Comparison of ENCODE assay signal across 8 mouse cellular contexts in genomic region chr3:87886004-87886365, GRCm38 (mm10). TPM values are rescaled to one million over a fixed set of nuclear protein-coding genes. Genes with fewer than 3 reads are reported as not detected.
DNase-seq lines count a peak whose midpoint lies in the region; ATAC-seq and TF ChIP-seq lines count a peak whose summit lies in the region.

No protein-coding gene starts in this region.

- H3K4me2 ChIP-seq in intestine, embryonic 16.5 days (ENCODE audit: low read depth, low read length): peak overlapping the region; percentile 49
- H3K4me2 ChIP-seq in midbrain, embryonic 12.5 days (replicated peaks): peak overlapping the region; percentile 47

- DNase-seq in layer of hippocampus, adult 2 months (ENCODE audit: low spot score in 2 of 2): no peak
- no peak for DNase-seq in layer of hippocampus, adult 11-12 months (ENCODE audit: low spot score)
- DNase-seq in retina, embryonic 14.5 days (ENCODE audit: low spot score): no peak
- no peak for DNase-seq in urinary bladder, postnatal 10 days (ENCODE audit: low spot score)

- H3K4me1 ChIP-seq in bone marrow macrophage, adult 2 months (ENCODE audit: control insufficient read depth, insufficient read depth, low read length): peaks cover 13% of the 10 kb centered on the region
- H3K4me1 ChIP-seq in intestine, embryonic 16.5 days (ENCODE audit: control insufficient read depth, insufficient read depth, low read length): peaks cover 17% of the 10 kb centered on the region
- peaks cover 21% of the 10 kb centered on the region for H3K4me1 ChIP-seq in midbrain, embryonic 12.5 days

- peak overlapping the region; percentile 60 for H3K4me3 ChIP-seq in layer of hippocampus, adult 2 months
- peak overlapping the region; percentile 55 for H3K4me3 ChIP-seq in bone marrow macrophage, adult 2 months (ENCODE audit: insufficient read depth, low read length)
- H3K4me3 ChIP-seq in intestine, embryonic 16.5 days (ENCODE audit: low read length): peak overlapping the region; percentile 100
- peak overlapping the region; percentile 99 for H3K4me3 ChIP-seq in midbrain, embryonic 12.5 days

- H3K36me3 ChIP-seq in intestine, embryonic 16.5 days (ENCODE audit: control insufficient read depth, insufficient read depth, low read length): no peaks in the 10 kb centered on the region
- 0 out of 2 replicates have a peak, but pooled peaks cover 5% of the 10 kb centered on the region for H3K36me3 ChIP-seq in midbrain, embryonic 12.5 days

- peak; percentile 31 for ATAC-seq in erythroblast, adult 5-6 weeks (replicated peaks; ENCODE audit: low FRiP score, poor library complexity, severe bottlenecking)
- ATAC-seq in intestine, embryonic 16.5 days: peak; percentile 17
- no peak; the same call in none of the 2 replicates for ATAC-seq in midbrain, embryonic 12.5 days (ENCODE audit: low FRiP score, low read depth)

- no peaks in the 10 kb centered on the region for H3K9me3 ChIP-seq in intestine, embryonic 16.5 days (ENCODE audit: control insufficient read depth, low read length)
- no peaks in the 10 kb centered on the region for H3K9me3 ChIP-seq in midbrain, embryonic 12.5 days

- 7% methylated on average over 10 of the region's 10 CpGs for WGBS in intestine, embryonic 16.5 days
- 7% methylated on average over 10 of the region's 10 CpGs for WGBS in midbrain, embryonic 12.5 days

- no peaks in the 10 kb centered on the region for H3K27me3 ChIP-seq in intestine, embryonic 16.5 days (replicated peaks; ENCODE audit: control insufficient read depth, insufficient read depth, low read length)
- H3K27me3 ChIP-seq in midbrain, embryonic 12.5 days: no peaks in the 10 kb centered on the region

- peak overlapping the region; percentile 79 for H3K27ac ChIP-seq in layer of hippocampus, adult 2 months
- H3K27ac ChIP-seq in bone marrow macrophage, adult 2 months (ENCODE audit: insufficient read depth, low read depth, low read length): no peak overlapping the region
- no peak overlapping the region for H3K27ac ChIP-seq in intestine, embryonic 16.5 days (ENCODE audit: low read length)
- H3K27ac ChIP-seq in midbrain, embryonic 12.5 days (replicated peaks): no peak overlapping the region; the same call in 1 of the 2 replicates

- peak overlapping the region; percentile 54 for H3K9ac ChIP-seq in intestine, embryonic 16.5 days (ENCODE audit: low read depth, low read length)
- H3K9ac ChIP-seq in midbrain, embryonic 12.5 days (replicated peaks): no peak overlapping the region

- TF ChIP-seq POLR2A in bone marrow macrophage, adult 2 months (IDR thresholded peaks at IDR 0.05; ENCODE audit: borderline replicate concordance, low read depth, low read length): no peak

- TF ChIP-seq CTCF in layer of hippocampus, adult 2 months (conservative IDR thresholded peaks at IDR 0.05): no peak
- TF ChIP-seq CTCF in bone marrow macrophage, adult 2 months (IDR thresholded peaks at IDR 0.05; ENCODE audit: low read depth, low read length): no peak

RNA-seq across cellular contexts. Expression of gene Prcc, which starts 0.6 kb away (rescaled TPM):
- total RNA-seq in layer of hippocampus, adult 2 months (2021): 10 to 100 TPM; 58.0 to 60.0 TPM
- 31.2 and 34.8 TPM in 2 replicates for polyA plus RNA-seq in bone marrow macrophage, adult 2 months (2012; ENCODE audit: insufficient read depth, insufficient read length, missing spikeins)
- 13.2 and 14.8 TPM in 2 replicates for total RNA-seq in erythroblast, adult 5-6 weeks (2015; ENCODE audit: low replicate concordance)
- total RNA-seq in erythroblast, adult 5-6 weeks (2017; ENCODE audit: low replicate concordance): 17.4 and 17.8 TPM in 2 replicates
- 9.8 and 10.7 TPM in 2 replicates for polyA plus RNA-seq in intestine, embryonic 16.5 days (2015; fragmentation: Nextera tagmentation; extraction: Ambion mirVana)
- 15.7 and 15.9 TPM in 2 replicates for polyA plus RNA-seq in midbrain, embryonic 12.5 days (2016; fragmentation: Nextera tagmentation; extraction: Ambion mirVana)

RNA-seq across cellular contexts. Expression of gene Hdgf, which starts 20.1 kb away (rescaled TPM):
- 100 to 1,000 TPM; 140 to 146 TPM for total RNA-seq in layer of hippocampus, adult 2 months (2021)
- polyA plus RNA-seq in bone marrow macrophage, adult 2 months (2012; ENCODE audit: insufficient read depth, insufficient read length, missing spikeins): 170 and 180 TPM in 2 replicates
- total RNA-seq in erythroblast, adult 5-6 weeks (2015; ENCODE audit: low replicate concordance): 99.5 and 116 TPM in 2 replicates
- total RNA-seq in erythroblast, adult 5-6 weeks (2017; ENCODE audit: low replicate concordance): 131 and 168 TPM in 2 replicates
- polyA plus RNA-seq in intestine, embryonic 16.5 days (2015; fragmentation: Nextera tagmentation; extraction: Ambion mirVana): 75.5 and 76.0 TPM in 2 replicates
- 233 and 243 TPM in 2 replicates for polyA plus RNA-seq in midbrain, embryonic 12.5 days (2016; fragmentation: Nextera tagmentation; extraction: Ambion mirVana)

RNA-seq across cellular contexts. Expression of gene Mrpl24, which starts 33.3 kb away (rescaled TPM):
- total RNA-seq in layer of hippocampus, adult 2 months (2021): 10 to 100 TPM; 54.3 to 55.1 TPM
- polyA plus RNA-seq in bone marrow macrophage, adult 2 months (2012; ENCODE audit: insufficient read depth, insufficient read length, missing spikeins): 139 and 147 TPM in 2 replicates
- total RNA-seq in erythroblast, adult 5-6 weeks (2015; ENCODE audit: low replicate concordance): 24.0 and 39.1 TPM in 2 replicates
- 16.0 and 23.0 TPM in 2 replicates for total RNA-seq in erythroblast, adult 5-6 weeks (2017; ENCODE audit: low replicate concordance)
- 78.7 and 80.6 TPM in 2 replicates for polyA plus RNA-seq in intestine, embryonic 16.5 days (2015; fragmentation: Nextera tagmentation; extraction: Ambion mirVana)
- polyA plus RNA-seq in midbrain, embryonic 12.5 days (2016; fragmentation: Nextera tagmentation; extraction: Ambion mirVana): 73.5 and 77.8 TPM in 2 replicates

RNA-seq across cellular contexts. Expression of gene Sh2d2a, which starts 39.4 kb away (rescaled TPM):
- not detected for total RNA-seq in layer of hippocampus, adult 2 months (2021)
- polyA plus RNA-seq in bone marrow macrophage, adult 2 months (2012; ENCODE audit: insufficient read depth, insufficient read length, missing spikeins): not detected in 2 replicates
- total RNA-seq in erythroblast, adult 5-6 weeks (2015; ENCODE audit: low replicate concordance): not detected in 2 replicates
- total RNA-seq in erythroblast, adult 5-6 weeks (2017; ENCODE audit: low replicate concordance): not detected in 2 replicates
- polyA plus RNA-seq in intestine, embryonic 16.5 days (2015; fragmentation: Nextera tagmentation; extraction: Ambion mirVana): 0.36 and 0.37 TPM in 2 replicates
- polyA plus RNA-seq in midbrain, embryonic 12.5 days (2016; fragmentation: Nextera tagmentation; extraction: Ambion mirVana): not detected in 2 replicates

RNA-seq across cellular contexts. Expression of gene Isg20l2, which starts 44.1 kb away (rescaled TPM):
- 10 to 100 TPM; 14.2 to 15.8 TPM for total RNA-seq in layer of hippocampus, adult 2 months (2021)
- 22.0 and 22.3 TPM in 2 replicates for polyA plus RNA-seq in bone marrow macrophage, adult 2 months (2012; ENCODE audit: insufficient read depth, insufficient read length, missing spikeins)
- 8.6 and 10.7 TPM in 2 replicates for total RNA-seq in erythroblast, adult 5-6 weeks (2015; ENCODE audit: low replicate concordance)
- 5.6 and 11.6 TPM in 2 replicates for total RNA-seq in erythroblast, adult 5-6 weeks (2017; ENCODE audit: low replicate concordance)
- polyA plus RNA-seq in intestine, embryonic 16.5 days (2015; fragmentation: Nextera tagmentation; extraction: Ambion mirVana): 37.2 and 39.8 TPM in 2 replicates
- polyA plus RNA-seq in midbrain, embryonic 12.5 days (2016; fragmentation: Nextera tagmentation; extraction: Ambion mirVana): 78.7 and 79.0 TPM in 2 replicates
